Mouse (Mus musculus) thymus, adult 18-20 months (tissue): ENCODE measurements at regions not wholly inside any gene's neighbourhood (a gene's known extent, or its start where the extent isn't known, plus 50 kb on each side); places are given as distances from the start of the nearest gene placed in this dataset.

ENCODE experiments used
- DNase-seq, 2 experiments: peaks; one replicate each; pipeline ENCODE4 v3.0.0; 2022; ENCODE audit warnings: mixed read lengths in 2 of 2

DNA sequence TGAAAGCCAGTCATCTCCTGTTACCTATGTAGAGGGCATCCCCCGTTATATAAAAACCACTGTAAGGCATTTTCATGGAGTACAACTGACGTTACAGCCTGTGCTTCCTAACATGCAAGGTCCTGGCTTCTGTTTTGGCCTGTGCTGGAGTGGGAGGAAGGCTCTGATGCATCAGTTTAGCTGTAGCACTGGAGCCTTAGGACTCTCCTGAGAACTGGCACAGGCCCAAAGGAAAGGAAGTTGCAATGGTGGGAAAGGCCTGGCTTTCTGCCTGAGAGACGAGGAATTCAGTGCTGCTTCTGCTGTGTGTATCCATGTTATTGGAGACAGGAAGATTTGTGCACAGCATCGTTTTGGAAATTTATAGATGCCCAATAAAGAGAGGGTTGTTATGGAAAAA, 144.2 kb upstream of the Gm5148 start:
- DNase-seq = no peak

DNA sequence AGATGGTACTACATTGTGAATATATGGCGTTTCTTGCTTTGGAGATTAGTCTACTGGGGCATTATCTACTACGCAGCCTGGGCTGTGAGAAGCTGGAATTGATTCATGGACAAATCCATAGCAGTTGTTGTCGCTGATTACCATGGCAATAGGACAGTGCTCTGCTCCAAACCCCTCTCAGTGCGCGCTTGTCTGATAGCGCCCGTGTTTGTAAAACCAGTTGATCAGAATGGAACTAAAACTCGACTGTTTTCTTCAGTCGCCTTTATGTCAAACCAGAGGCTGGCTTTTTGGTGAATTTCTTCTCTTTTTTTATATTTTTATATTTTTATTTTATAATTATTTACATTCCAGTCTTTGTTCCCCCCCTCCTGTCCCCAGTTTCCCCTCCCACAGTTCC, 138.5 kb upstream of the Gm5148 start:
- DNase-seq = no peak

DNA sequence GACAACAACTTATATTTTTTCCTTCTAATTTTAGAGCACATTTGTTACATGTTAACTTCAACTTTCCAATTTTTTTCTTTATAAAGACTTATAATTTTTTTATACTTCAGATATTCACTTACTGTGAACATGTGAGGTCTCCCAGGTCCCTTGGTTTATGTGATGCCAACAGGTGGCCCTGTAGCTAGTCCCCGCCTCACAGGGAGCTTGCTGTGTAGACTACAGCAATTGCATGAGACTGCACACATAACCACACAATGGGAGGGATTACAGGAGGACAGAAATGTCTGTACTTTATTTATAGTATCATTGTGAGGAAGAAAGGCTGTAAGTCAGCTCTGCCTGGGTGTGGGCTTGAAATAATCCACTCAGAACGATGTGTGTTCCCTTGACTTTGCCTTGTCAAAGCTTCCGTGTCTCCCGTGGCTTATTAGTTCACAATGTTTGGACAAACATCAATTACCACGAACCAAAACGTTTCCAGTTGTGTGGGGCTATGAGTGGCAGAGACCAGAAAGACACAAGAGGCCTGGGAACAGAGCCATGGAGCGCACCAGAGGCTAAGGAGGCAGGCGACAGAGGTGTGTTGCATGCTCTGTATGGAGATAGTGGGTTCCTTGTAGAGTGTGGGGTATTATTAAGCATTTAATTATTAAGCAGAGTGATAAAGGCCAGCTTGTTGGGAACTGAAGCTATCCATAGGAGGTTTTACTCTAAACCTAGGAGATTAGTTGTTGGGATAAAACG, 136.6 kb upstream of the Gm5148 start:
- no peak for DNase-seq

DNA sequence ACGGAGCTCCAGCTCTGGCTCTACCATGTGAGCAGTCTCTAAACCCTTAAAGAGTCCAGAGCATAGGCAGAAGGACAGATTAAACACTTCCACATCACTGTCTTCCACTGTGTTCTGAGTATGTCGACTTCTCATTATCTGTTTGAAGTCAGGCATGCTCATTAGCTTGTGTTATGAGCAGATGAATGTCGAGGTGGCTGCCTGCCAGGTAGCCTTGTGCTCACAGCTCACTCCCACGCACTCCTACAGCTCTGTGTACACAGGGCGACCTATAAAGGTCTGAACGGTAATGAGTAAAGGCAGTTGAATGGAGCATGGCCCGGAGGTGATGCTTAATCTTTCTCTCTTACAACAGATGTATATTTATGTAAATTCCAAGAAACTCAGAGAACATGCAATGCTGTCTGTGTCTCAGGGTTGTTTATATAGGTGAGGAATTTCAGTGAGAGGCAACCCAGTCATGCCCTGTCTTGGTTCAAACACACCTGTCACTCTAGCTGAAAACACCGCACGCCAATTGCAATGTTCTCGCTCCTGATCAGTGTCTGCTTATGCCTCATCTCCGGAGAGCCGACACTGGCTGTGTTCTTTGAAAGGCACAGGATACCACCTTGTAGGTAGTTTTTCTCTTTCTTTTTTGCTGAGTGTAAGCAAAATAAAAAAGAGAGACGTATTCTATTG, 135.9 kb upstream of the Gm5148 start:
- DNase-seq = no peak

DNA sequence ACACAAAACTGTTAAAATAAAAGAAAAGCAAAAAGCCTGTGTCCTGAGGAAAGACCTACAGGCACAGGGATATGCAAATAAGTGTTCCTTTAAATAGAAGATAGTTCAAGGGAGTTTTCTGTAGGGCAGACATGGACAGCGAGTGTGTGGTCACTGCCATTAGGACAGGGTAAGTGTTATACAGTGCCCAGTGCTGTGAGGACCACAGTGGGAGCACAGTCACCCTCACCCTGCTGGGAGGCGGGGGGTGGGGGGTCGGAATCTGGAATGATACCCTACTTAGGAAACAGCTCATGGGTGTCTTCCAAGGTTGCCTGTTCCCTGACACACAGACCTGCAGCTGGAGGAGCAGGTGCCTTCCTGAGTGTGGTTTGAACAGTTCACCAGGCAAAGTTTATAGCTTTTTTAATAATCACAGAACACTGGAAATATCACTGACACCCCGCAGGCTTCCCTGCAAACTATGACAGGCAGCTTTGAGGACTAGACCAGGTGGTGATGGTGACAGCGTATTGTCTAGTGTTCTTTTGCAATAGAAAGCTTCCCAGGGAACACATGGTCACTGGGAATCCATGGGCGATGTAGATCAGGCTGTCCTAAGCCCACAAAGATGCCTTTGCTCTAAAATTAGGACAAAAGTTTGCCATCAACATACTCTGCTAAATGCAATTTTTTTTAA, 134.5 kb upstream of the Gm5148 start:
- DNase-seq = no peak

DNA sequence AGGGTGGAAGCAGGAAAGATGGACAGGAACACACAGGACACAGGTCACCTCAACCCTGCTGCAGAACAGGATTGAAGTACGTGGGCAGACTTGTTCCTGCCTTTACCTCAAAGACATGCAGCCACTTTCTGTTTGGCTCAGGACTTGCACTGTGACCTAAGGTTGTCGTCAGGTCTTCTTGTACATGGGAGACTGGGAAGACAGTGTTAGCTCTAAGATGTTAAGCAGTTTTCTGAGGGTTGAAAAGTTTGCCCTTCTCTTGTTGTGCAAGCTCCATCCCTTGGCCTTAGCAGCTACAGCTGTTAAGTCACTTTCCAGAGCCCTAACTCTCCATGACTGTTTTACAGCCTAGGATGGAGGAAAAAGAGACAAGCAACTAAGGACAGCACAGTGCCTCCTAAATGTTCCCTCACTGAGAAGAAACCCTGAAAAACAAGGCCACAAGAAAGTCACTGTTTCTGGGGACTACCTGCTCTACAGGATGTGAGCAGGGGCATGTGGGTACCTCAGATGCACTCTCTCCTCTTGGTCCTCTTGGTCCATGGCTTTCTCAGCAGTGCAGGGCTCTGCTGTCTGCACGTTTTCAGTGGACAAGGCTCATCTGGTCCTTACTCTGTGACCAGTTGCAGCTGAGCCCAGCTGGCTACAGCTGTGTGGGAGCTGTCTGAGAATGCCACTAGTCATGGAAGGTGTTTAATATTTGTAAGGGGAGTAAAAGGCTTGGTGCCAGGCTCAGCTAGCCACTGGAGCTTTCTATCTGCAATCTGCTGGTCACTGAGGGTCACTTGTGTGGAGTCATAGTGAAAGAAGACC, 122.1 kb upstream of the Gm5148 start:
- no peak for DNase-seq

DNA sequence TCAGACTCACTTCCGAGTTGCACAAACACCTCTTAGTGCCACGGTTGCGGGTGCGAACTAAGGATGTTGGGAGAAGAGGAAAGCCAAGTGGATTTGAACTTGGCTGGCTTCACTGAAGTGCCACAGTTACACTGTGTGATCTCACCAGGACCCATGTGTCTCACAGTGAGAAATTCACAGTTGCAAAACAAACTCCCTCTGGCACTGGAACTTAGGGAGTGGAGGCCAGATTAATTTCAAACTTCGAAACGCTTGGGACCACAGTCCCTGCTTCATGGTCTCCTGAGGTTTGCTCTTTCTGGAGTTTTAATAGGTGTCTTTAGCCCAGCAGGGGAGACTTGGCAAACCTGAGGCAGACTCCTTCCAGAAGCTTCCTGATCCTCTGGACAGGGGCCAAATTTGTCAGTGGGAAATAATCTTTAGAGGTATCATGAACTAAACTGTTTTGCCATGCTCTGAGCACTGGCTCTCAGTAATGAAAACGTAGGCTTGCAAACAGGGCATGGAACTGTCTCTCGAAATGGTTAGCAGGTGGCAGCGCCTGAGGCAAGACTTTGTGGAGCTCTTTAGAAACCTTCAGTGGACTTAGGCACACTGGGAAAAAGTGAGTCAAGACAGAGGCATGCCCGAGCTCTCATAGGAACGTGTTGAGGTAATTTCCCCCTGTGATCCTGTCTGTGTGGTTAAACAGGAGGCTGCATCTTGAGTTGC, 121.2 kb upstream of the Gm5148 start:
- no peak for DNase-seq

DNA sequence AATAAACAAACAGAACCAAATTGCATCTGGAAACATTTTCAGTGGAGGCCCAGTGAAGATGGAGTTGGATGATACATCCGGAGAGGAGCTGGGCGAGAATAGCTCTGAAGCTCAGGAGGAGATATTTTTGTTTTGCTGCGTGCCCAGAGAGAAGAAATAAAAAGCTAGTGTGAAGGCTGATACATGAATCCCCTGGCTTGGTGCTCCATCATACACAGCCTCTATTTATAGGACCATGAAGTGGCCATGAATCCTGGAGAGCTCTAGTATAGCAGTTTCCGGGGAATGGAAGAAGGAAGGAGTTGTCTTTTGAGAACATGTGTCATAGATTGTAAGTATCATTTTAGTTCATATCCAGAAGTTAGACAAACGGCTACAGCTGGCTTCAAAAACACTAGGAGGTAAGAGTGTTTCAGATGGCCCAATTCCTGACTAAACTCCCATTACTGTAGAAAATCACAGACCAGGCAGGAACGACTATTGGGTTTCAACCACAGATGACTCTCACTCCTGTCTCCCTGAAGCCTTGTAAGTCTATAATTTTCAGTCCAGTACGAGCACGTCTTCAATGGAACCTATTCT, 120.5 kb upstream of the Gm5148 start:
- no peak for DNase-seq

DNA sequence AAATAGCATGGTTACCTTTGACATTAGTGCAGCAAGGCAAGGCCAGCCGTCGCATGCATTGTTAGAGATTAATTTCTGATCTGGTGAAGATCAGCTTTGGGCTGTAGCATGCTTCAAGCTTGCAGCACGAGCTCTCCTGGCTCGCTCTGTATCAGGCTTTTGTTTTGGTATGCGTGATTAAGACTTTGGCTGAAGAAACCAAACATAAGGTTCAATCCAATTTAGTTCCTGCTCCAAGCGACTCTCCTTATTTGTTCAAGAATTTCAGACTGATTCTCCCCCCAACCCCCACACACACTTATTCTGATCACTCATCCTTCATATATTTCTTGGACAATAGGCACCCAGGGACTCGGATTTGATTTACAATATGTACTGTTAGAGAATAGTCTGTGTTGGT, 118.0 kb upstream of the Gm5148 start:
- DNase-seq = no peak

DNA sequence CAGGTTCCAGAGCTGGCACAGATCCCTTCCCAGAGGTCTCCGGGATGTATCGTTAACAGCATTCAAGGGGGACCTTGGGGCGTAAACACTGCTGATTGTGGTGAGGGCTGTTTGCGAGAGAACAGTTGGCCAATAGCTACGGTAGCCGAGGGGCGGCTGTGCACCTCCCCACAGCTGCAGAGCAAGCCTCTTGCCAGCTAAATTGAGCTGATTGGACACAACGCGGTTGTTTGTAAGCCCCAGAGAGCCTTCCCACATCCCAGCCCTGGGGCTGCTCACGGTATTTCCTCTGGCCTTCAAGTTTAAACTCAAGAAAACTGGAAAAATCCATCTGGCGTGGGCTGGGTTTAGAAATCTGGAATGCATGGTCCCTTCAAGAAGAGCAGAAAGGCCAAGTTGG, 114.6 kb upstream of the Gm5148 start:
- DNase-seq = no peak

DNA sequence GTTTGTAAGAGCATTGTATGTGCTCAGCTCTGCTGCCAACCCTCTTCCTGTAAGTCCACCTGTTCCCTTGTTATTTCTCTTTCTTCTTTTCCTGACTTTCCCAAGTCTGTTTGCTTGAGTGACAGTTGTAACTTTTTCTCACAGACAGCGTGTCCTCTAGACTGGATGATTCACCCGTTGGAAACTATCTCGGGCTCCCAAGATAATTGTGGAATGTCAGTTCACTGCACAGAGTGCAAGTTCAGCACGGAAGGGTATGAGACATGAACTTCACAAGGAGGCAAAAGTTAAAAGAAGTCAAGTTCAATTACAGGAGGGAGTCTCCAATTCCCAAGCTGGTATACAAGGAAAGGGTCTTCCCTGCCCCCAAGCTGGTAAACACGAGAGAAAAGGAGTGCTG, 112.5 kb upstream of the Gm5148 start:
- no peak for DNase-seq

DNA sequence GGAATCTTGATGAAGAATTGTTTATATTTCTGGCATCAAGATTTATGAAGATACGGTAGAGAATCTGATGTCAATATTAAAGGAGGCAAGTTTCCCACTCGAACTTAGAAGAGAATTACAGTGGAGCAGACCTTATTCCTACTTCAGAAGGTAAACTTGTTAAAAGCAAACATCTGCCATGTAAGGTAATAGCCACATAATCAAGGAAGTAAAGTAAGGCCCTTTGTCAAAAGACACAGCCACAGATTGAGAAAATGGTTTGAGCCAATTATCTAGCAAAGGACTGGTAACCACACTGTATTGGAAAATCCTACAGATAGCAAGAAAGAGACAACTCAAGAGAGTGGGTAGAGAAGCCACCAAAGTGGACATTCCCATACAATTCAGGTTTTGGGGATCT, 111.4 kb upstream of the Gm5148 start:
- no peak for DNase-seq

DNA sequence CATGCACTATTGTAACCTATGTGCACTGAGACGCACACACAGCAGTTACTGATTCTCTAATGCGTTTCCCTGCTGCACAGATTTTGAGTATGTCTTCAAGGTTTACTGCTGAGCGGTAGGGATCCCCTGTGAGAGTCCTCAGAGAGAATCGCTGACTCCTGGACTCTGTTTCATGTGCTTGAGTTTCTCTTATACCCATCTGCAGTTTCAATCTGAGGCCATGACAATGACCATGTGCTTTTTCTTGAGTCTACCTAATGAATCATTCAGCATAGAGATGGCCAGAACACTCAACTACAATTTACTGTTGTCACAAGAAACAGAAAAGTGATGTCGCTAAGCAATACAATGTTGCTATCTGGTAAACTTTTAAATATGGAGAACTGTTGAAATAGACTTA, 110.8 kb upstream of the Gm5148 start:
- no peak for DNase-seq

DNA sequence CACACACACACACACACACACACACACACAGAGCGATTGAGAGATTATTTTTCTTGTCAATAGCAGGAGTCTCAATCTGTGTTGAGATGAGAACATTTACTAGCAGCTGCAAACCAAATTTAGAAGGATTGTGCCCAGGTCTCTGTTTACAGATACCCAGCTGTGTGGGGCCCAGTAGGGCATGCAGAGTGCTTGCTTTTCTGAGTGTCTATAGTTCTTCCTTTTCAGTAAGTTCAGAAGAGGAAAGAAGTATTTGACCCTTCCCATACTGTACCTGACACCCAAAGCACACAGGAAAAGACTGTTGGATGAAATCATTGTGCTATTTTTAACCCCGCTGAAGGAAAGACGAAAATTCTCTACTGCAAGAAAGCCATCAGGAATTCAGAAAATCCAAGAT, 110.3 kb upstream of the Gm5148 start:
- no peak for DNase-seq

DNA sequence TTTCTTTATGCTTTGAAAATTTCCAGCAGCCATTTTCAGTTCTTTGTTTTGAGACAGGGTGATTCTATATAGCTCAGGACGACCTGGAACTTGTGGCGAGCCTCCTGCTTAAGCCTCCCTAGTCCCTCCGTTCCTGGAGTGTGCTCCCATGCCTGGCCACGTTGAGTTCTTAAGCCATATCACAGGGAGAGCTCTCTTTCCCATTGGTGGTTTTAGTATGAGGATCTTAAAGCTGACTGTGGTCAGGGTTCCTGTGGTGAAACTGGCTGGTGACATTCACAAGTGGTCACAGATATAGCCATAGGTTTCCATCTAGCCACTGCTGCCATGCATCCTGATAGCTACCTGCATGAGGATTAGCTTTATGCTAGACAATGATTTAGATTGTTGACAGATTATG, 109.1 kb upstream of the Gm5148 start:
- DNase-seq = no peak

DNA sequence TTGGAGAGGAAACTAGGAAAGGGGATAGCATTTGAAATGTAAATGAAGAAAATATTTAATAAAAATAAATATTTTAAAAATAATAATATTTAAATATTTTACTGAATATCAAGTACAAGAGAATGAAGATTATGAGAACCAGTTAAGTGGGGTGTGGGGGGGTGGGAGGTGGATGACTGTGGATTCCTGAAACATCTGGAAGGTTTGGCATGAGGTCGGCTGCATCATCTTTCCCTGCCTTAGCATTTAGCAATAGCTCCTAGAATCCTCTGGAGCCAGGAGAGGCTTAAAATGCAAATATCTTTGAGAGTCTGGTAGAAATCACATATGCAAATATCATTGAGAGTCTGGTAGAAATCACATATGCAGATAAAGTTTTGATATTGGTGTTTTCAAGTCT, 103.3 kb upstream of the Gm5148 start:
- DNase-seq = no peak

DNA sequence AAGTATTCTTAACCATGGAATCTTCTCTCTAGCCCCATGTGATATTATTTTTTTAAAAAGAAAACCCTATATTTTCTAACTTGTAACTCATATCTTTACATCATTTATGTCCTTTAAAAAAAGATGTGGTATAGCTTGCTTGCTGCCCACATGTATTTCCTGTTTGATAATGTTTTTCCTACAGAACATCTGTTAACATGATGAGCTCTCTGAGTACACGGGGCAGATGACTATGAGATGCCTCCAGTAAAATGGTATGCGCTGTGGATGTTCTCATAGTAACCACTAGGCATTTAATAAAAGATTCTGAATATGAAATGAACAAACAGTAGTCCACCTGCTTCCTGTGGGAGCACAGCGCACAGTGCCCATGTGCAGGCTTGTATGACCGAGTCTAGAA, 101.3 kb upstream of the Gm5148 start:
- DNase-seq = no peak

DNA sequence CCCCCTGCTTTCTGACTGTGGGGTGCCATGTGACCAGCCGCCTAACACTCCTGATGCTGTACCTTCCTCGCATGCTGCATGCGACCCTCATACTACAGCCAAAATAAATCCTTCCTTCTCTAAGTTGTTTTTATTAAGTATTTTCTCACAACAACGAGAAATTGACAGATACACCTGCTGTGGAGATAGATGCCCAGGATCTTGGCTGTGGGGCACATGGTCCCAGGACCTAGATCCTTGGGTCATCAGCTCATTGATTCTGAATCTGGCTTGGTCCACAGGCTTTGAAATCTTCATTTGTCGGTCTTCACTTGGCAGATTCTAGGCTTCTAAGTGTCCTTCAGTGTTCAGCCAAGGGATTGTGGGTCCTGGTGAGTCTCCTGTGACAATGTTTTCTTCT, 100.4 kb upstream of the Gm5148 start:
- DNase-seq = no peak

DNA sequence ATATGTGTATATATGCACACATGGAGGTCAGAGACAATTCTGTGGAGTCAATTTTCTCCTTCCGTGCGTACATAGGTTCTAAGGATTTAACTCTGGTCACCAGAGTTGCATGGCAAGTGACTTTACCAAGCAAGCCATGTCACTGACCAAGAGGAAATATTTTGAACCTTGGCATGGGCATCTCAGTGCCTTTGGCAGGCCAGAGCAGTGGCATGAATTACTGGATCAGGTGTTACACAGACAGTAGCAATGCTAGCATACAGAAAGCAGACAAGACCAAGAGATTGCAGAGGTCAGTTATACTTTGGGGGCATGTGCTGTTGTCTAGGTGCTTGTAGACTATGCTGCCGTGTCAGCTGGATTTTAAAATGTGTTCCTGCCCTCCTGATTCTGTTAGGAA, 95.2 kb upstream of the Gm5148 start:
- no peak for DNase-seq

DNA sequence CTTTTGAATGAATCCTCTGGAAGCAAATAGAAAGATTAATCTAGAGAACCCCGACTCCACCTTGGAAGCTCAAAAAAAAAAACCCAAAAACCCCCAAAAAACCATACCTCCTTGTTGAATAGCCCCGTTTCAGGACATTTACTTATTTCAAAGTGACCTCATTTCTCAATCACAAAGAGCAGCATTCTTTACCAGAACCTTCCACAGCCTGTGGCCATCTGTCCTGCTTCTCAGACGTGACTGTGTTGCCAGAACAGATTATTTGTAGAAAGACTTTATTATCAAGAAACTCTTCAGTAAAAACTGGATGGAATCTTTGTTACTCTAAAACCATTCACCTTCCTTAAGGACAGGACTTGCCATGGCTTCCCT, 93.1 kb upstream of the Gm5148 start:
- DNase-seq = no peak

DNA sequence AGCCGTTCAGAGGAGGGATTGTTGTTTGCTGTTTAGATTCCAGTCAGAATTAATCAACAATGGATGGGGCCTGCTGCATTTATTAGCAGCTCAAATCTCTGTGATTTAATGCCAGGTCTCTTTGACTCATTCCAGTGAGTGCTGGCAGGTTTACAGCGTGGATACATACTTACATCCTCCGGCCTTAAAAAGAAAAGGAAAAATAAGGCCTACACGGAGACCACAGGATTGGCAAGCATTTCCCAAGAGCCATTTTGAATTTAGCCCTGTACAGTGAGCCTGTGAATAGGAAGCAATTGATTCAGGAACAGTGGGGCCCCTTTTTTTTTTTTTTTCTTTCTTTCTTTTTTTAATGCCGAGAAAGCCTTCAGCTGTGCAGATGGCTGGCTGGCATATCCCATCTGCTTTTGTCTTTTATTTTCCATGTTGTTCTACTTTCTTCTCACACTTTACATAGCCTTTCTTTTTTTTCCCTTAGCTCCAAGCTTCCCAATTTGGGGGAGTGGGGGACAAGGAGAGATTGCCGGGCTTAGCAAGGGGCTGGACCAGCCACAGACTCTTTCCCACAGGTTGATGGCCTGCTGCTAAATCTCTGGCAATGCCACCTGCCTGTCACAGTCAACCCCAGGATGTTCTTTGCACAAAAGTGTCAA, 92.6 kb upstream of the Gm5148 start:
- DNase-seq = no peak

DNA sequence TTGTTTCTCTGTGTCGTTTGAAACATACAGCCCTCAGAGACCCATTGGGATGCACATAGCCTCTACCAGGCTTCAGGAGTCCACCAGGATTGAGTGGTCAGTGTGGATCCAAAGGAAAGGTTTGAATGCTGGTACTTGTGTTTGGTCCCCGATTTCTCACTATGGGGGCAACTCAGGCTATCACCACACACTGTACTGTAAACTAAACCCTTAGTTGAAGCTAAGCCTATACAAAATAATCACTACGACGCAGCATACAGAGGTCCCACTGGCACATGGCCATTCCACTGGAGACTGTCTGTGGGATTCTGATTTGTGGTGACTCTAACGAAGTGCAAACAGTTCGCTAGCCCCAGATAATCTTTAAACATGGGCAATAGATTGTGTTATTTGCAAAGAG, 91.5 kb upstream of the Gm5148 start:
- no peak for DNase-seq
